8 mouse cellular contexts compared by ENCODE assay signal in the genomic region with DNA sequence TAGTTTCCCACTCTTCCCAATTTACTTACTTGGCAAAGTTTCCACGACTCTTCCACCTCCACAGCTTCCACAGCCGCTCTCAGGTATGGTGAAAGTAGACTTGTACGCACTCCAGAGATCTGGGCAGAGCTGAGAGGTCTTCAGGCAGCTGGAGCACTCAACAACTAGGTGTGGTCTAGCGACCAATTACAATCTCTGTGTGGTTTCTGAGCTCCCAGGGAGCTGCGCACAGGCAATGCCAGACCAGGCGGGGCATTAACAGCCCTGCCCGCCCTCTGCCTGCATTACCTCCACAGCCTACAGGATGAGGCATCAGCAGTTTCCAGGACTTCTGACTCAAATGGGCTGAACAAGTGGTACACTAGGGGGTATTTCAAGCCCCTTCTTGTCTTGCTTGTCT. TPM values are rescaled to one million over a fixed set of nuclear protein-coding genes. Genes with fewer than 3 reads are reported as not detected.
A peak's percentile ranks its signal among the peaks of the same experiment; 100 is the strongest.
DNase-seq lines count a peak whose midpoint lies in the region; ATAC-seq and TF ChIP-seq lines count a peak whose summit lies in the region.

A gene (minus strand): TSS at position 208 of the 400 bp plus-strand sequence.

- no peaks in the 10 kb centered on the region for H3K27me3 ChIP-seq in embryonic facial prominence, embryonic 13.5 days
- H3K27me3 ChIP-seq in limb, embryonic 10.5 days (ENCODE audit: low read depth, poor library complexity, severe bottlenecking), result no peaks in the 10 kb centered on the region
- H3K27me3 ChIP-seq in neural tube, embryonic 13.5 days, result no peaks in the 10 kb centered on the region

- no peak for ATAC-seq in embryonic facial prominence, embryonic 13.5 days (ENCODE audit: insufficient number of reproducible peaks, insufficient read depth, low FRiP score, low TSS enrichment, low read depth)
- ATAC-seq in neural tube, embryonic 13.5 days (ENCODE audit: low read depth), result no peak

- no peaks in the 10 kb centered on the region for H3K9me3 ChIP-seq in embryonic facial prominence, embryonic 13.5 days
- no peaks in the 10 kb centered on the region for H3K9me3 ChIP-seq in limb, embryonic 10.5 days (replicated peaks)
- no peaks in the 10 kb centered on the region for H3K9me3 ChIP-seq in neural tube, embryonic 13.5 days

- peaks cover 25% of the 10 kb centered on the region for H3K36me3 ChIP-seq in embryonic facial prominence, embryonic 13.5 days
- H3K36me3 ChIP-seq in limb, embryonic 10.5 days, result peaks cover 27% of the 10 kb centered on the region
- H3K36me3 ChIP-seq in neural tube, embryonic 13.5 days, result peaks cover 37% of the 10 kb centered on the region

- no peak for TF ChIP-seq CTCF in left cerebral cortex, adult 2 months (IDR thresholded peaks at IDR 0.05)

- no peak within 1 kb of the TSS for H3K9ac ChIP-seq in embryonic facial prominence, embryonic 13.5 days
- H3K9ac ChIP-seq in neural tube, embryonic 13.5 days, result peak within 1 kb of the TSS; percentile 62

- H3K4me1 ChIP-seq in embryonic facial prominence, embryonic 13.5 days, result peaks cover 21% of the 10 kb centered on the region
- peaks cover 36% of the 10 kb centered on the region for H3K4me1 ChIP-seq in limb, embryonic 10.5 days
- peaks cover 36% of the 10 kb centered on the region for H3K4me1 ChIP-seq in neural tube, embryonic 13.5 days (replicated peaks)

- peak within 1 kb of the TSS; percentile 77 for H3K4me2 ChIP-seq in embryonic facial prominence, embryonic 13.5 days
- peak within 1 kb of the TSS; percentile 69 for H3K4me2 ChIP-seq in neural tube, embryonic 13.5 days

- no peak within 1 kb of the TSS; the same call in 1 of the 2 replicates for H3K27ac ChIP-seq in left cerebral cortex, adult 2 months
- H3K27ac ChIP-seq in embryonic facial prominence, embryonic 13.5 days, result no peak within 1 kb of the TSS
- H3K27ac ChIP-seq in limb, embryonic 10.5 days, result 0 out of 2 replicates have a peak within 1 kb of the TSS, but pooled peaks have one; percentile 89
- H3K27ac ChIP-seq in neural tube, embryonic 13.5 days (replicated peaks), result peak within 1 kb of the TSS; percentile 74

- WGBS in embryonic facial prominence, embryonic 13.5 days, result 88% methylated on average over 7 of the region's 7 CpGs
- WGBS in limb, embryonic 10.5 days, result 87% methylated on average over 7 of the region's 7 CpGs
- 81% methylated on average over 7 of the region's 7 CpGs for WGBS in neural tube, embryonic 13.5 days

- intact Hi-C loops in left cerebral cortex, adult 2 months (cut with DNase I), result no loop called here
- intact Hi-C loops in left cerebral cortex, postnatal 36 days (cut with DNase I), result loop anchor here (5.0 kb wide), 1 partner anchor 87 kb away; no protein-coding TSS in a partner anchor

- peak within 1 kb of the TSS; percentile 89 for H3K4me3 ChIP-seq in left cerebral cortex, adult 2 months
- H3K4me3 ChIP-seq in embryonic facial prominence, embryonic 13.5 days, result peak within 1 kb of the TSS; percentile 89
- peak within 1 kb of the TSS; percentile 98 for H3K4me3 ChIP-seq in limb, embryonic 10.5 days
- H3K4me3 ChIP-seq in neural tube, embryonic 13.5 days, result peak within 1 kb of the TSS; percentile 88

- peak in 1 of 2 experiments; percentile 6 for DNase-seq in left cerebral cortex, adult 2 months (ENCODE audit: extremely low spot score in 1 of 2, low spot score in 2 of 2)
- no peak for DNase-seq in left cerebral cortex, postnatal 36 days (ENCODE audit: low spot score in 2 of 2)
- DNase-seq in R1 (ENCODE audit: low read depth, low spot score), result peak; percentile 32
- DNase-seq in limb, embryonic 10.5 days (ENCODE audit: low spot score), result no peak
- no peak for DNase-seq in adipocyte (ENCODE audit: low spot score)
- no peak for DNase-seq in thymus, postnatal 25 days

RNA-seq across cellular contexts. Expression of the gene that starts here (rescaled TPM):
- total RNA-seq in left cerebral cortex, adult 2 months (2021), result 1 to 10 TPM; 7.0 to 7.7 TPM
- total RNA-seq in left cerebral cortex, postnatal 36 days (2021), result 1 to 10 TPM; 3.0 to 7.3 TPM
- polyA plus RNA-seq in embryonic facial prominence, embryonic 13.5 days (2015; fragmentation: Nextera tagmentation; extraction: Ambion mirVana), result 0.49 and 0.95 TPM in 2 replicates
- polyA plus RNA-seq in limb, embryonic 10.5 days (2016; fragmentation: Nextera tagmentation; extraction: Ambion mirVana), result not detected in 2 replicates
- 10.4 and 21.5 TPM in 2 replicates for polyA plus RNA-seq in neural tube, embryonic 13.5 days (2015; fragmentation: Nextera tagmentation; extraction: Ambion mirVana)

Comparison
In these comparisons a context has a peak if more than half of its experiments do, and no peak if none do; other contexts are left out.
1. H3K27ac ChIP-seq: peak in limb, embryonic 10.5 days (single experiment) and neural tube, embryonic 13.5 days (single experiment); none in left cerebral cortex, adult 2 months (single experiment) and embryonic facial prominence, embryonic 13.5 days (single experiment).
2. Peak in every context shown above with its lines, with median percentiles within 50 percentile points of each other: H3K4me3 ChIP-seq.